ENCODE assay signal across 9 mouse cellular contexts in genomic region chr6:124995831-124996403, GRCm38 (mm10). TPM values are rescaled to one million over a fixed set of nuclear protein-coding genes. Genes with fewer than 3 reads are reported as not detected.
DNase-seq lines count a peak whose midpoint lies in the region; ATAC-seq and TF ChIP-seq lines count a peak whose summit lies in the region.
"Had no signal": no experiment of that assay in that cellular context is flagged by ENCODE, and none has a peak within 500 bp of the region (broad histone marks: within the 10 kb centered on the region; RNA-seq: fewer than 3 reads in every experiment).

No protein-coding gene starts in this region.

- H3K9me3 ChIP-seq in forebrain, embryonic 10.5 days, result peaks cover 2% of the 10 kb centered on the region; the same call in 1 of the 2 replicates
- no peaks in the 10 kb centered on the region for H3K9me3 ChIP-seq in forebrain, embryonic 11.5 days (ENCODE audit: control insufficient read depth, low read length)
- H3K9me3 ChIP-seq in lung, embryonic 14.5 days (ENCODE audit: low read depth, low read length), result no peaks in the 10 kb centered on the region
- no peaks in the 10 kb centered on the region for H3K9me3 ChIP-seq in limb, embryonic 11.5 days (ENCODE audit: control insufficient read depth, low read length)
- no peaks in the 10 kb centered on the region for H3K9me3 ChIP-seq in stomach, embryonic 15.5 days

- H3K4me1 ChIP-seq in forebrain, embryonic 10.5 days, result peaks cover 36% of the 10 kb centered on the region
- peaks cover 3% of the 10 kb centered on the region; the same call in 1 of the 2 replicates for H3K4me1 ChIP-seq in forebrain, embryonic 11.5 days (replicated peaks; ENCODE audit: control insufficient read depth, insufficient read depth, low read length)
- no peaks in the 10 kb centered on the region for H3K4me1 ChIP-seq in lung, embryonic 14.5 days (ENCODE audit: insufficient read depth)
- H3K4me1 ChIP-seq in limb, embryonic 11.5 days (ENCODE audit: control insufficient read depth, insufficient read depth, low read length), result 0 out of 2 replicates have a peak, but pooled peaks cover 3% of the 10 kb centered on the region
- peaks cover 21% of the 10 kb centered on the region for H3K4me1 ChIP-seq in stomach, embryonic 15.5 days

- no peak overlapping the region; the same call in 1 of the 2 replicates for H3K4me2 ChIP-seq in forebrain, embryonic 11.5 days (ENCODE audit: low read depth, low read length, severe bottlenecking)
- peak overlapping the region; percentile 100 for H3K4me2 ChIP-seq in lung, embryonic 14.5 days
- H3K4me2 ChIP-seq in limb, embryonic 11.5 days (ENCODE audit: low read depth, severe bottlenecking), result peak overlapping the region; percentile 95; the same call in 1 of the 2 replicates
- H3K4me2 ChIP-seq in stomach, embryonic 15.5 days, result peak overlapping the region; percentile 100; the same call in 1 of the 2 replicates

- no peak for TF ChIP-seq CTCF in lung, embryonic 14.5 days (IDR thresholded peaks at IDR 0.05; ENCODE audit: low read depth)

- WGBS in forebrain, embryonic 10.5 days, result 53% methylated on average over 8 of the region's 8 CpGs
- 43% methylated on average over 8 of the region's 8 CpGs for WGBS in forebrain, embryonic 11.5 days
- 48% methylated on average over 8 of the region's 8 CpGs for WGBS in lung, embryonic 14.5 days
- 44% methylated on average over 8 of the region's 8 CpGs for WGBS in limb, embryonic 11.5 days
- 47% methylated on average over 8 of the region's 8 CpGs for WGBS in stomach, embryonic 15.5 days

- H3K27ac ChIP-seq in forebrain, embryonic 10.5 days, result no peak overlapping the region
- no peak overlapping the region for H3K27ac ChIP-seq in forebrain, embryonic 11.5 days (ENCODE audit: low read depth, low read length)
- H3K27ac ChIP-seq in lung, embryonic 14.5 days (ENCODE audit: low read depth), result no peak overlapping the region
- H3K27ac ChIP-seq in limb, embryonic 11.5 days (replicated peaks; ENCODE audit: low read depth, low read length), result no peak overlapping the region
- H3K27ac ChIP-seq in stomach, embryonic 15.5 days, result no peak overlapping the region
- H3K27ac ChIP-seq: liver, embryonic 14.5 days had no signal

- no peak overlapping the region for H3K9ac ChIP-seq in forebrain, embryonic 11.5 days (ENCODE audit: low read length)
- no peak overlapping the region for H3K9ac ChIP-seq in lung, embryonic 14.5 days
- H3K9ac ChIP-seq in limb, embryonic 11.5 days (ENCODE audit: low read length), result no peak overlapping the region
- H3K9ac ChIP-seq in stomach, embryonic 15.5 days, result no peak overlapping the region
- H3K9ac ChIP-seq: liver, embryonic 14.5 days had no signal

- DNase-seq in forebrain, embryonic 10.5 days (ENCODE audit: extremely low spot score, low spot score), result no peak
- no peak for DNase-seq in forebrain, embryonic 11.5 days (ENCODE audit: low spot score)
- DNase-seq in lung, embryonic 14.5 days, result no peak
- no peak for DNase-seq in lung, postnatal 25 days (ENCODE audit: low spot score)
- no peak for DNase-seq in limb, embryonic 11.5 days (ENCODE audit: low spot score)
- DNase-seq in right cerebral cortex, adult 18-20 months, result no peak
- DNase-seq in adrenal gland, adult 2 months, result no peak

- peaks cover 96% of the 10 kb centered on the region for H3K27me3 ChIP-seq in forebrain, embryonic 10.5 days (ENCODE audit: poor library complexity, severe bottlenecking)
- peaks cover 58% of the 10 kb centered on the region for H3K27me3 ChIP-seq in forebrain, embryonic 11.5 days (ENCODE audit: control insufficient read depth, insufficient read depth, low read length)
- H3K27me3 ChIP-seq in lung, embryonic 14.5 days (ENCODE audit: insufficient read depth, low read length), result peaks cover 79% of the 10 kb centered on the region
- peaks cover 71% of the 10 kb centered on the region for H3K27me3 ChIP-seq in limb, embryonic 11.5 days (ENCODE audit: control insufficient read depth, insufficient read depth, low read length)
- peaks cover 78% of the 10 kb centered on the region for H3K27me3 ChIP-seq in stomach, embryonic 15.5 days (replicated peaks)

- H3K4me3 ChIP-seq in forebrain, embryonic 10.5 days, result peak overlapping the region; percentile 74; the same call in 1 of the 2 replicates
- H3K4me3 ChIP-seq in forebrain, embryonic 11.5 days (ENCODE audit: low read depth, low read length), result no peak overlapping the region; the same call in 1 of the 2 replicates
- H3K4me3 ChIP-seq in lung, embryonic 14.5 days (ENCODE audit: low read depth, low read length), result peak overlapping the region; percentile 54; the same call in 1 of the 2 replicates
- H3K4me3 ChIP-seq in limb, embryonic 11.5 days (ENCODE audit: low read depth, low read length), result no peak overlapping the region
- H3K4me3 ChIP-seq in stomach, embryonic 15.5 days (replicated peaks), result no peak overlapping the region; the same call in 1 of the 2 replicates

- ATAC-seq in forebrain, embryonic 11.5 days (replicated peaks; ENCODE audit: low FRiP score), result no peak
- ATAC-seq in lung, embryonic 14.5 days (ENCODE audit: insufficient read depth), result no peak
- no peak for ATAC-seq in limb, embryonic 11.5 days (ENCODE audit: insufficient number of reproducible peaks, low FRiP score, low TSS enrichment, low read depth)
- no peak for ATAC-seq in stomach, embryonic 15.5 days (ENCODE audit: insufficient read depth, low FRiP score, low read depth)

- no peaks in the 10 kb centered on the region for H3K36me3 ChIP-seq in forebrain, embryonic 10.5 days (replicated peaks)
- no peaks in the 10 kb centered on the region for H3K36me3 ChIP-seq in forebrain, embryonic 11.5 days (ENCODE audit: control insufficient read depth, insufficient read depth, low read length)
- no peaks in the 10 kb centered on the region for H3K36me3 ChIP-seq in lung, embryonic 14.5 days (ENCODE audit: insufficient read depth)
- no peaks in the 10 kb centered on the region for H3K36me3 ChIP-seq in limb, embryonic 11.5 days (ENCODE audit: control insufficient read depth, insufficient read depth, low read length)
- no peaks in the 10 kb centered on the region for H3K36me3 ChIP-seq in stomach, embryonic 15.5 days

RNA-seq across cellular contexts. Expression of gene Pianp, which starts 0.6 kb away (rescaled TPM):
- 1.4 and 1.7 TPM in 2 replicates for polyA plus RNA-seq in forebrain, embryonic 10.5 days (2016; fragmentation: Nextera tagmentation; extraction: Ambion mirVana)
- polyA plus RNA-seq in forebrain, embryonic 11.5 days (2014; fragmentation: Nextera tagmentation; extraction: Ambion mirVana), result 2.5 TPM in 2 replicates
- polyA plus RNA-seq in lung, embryonic 14.5 days (2014; fragmentation: Nextera tagmentation; extraction: Ambion mirVana), result 0.39 and 0.59 TPM in 2 replicates
- polyA plus RNA-seq in limb, embryonic 11.5 days (2014; fragmentation: Nextera tagmentation; extraction: Ambion mirVana), result 2.2 and 2.4 TPM in 2 replicates
- polyA plus RNA-seq in stomach, embryonic 15.5 days (2015; fragmentation: Nextera tagmentation; extraction: Ambion mirVana), result 3.8 and 4.3 TPM in 2 replicates
- 1 to 10 TPM in 1 of 2 experiments, under 1 TPM in 1; 0.89 to 2.0 TPM for total RNA-seq in adrenal gland, adult 2 months (2021)
- 4.2 and 9.0 TPM in 2 replicates for polyA plus RNA-seq in adrenal gland, adult 2 months (2012; rRNA removed)

RNA-seq across cellular contexts. Expression of gene Zfp384, which starts 13.0 kb away (rescaled TPM):
- 8.2 and 12.1 TPM in 2 replicates for polyA plus RNA-seq in forebrain, embryonic 10.5 days (2016; fragmentation: Nextera tagmentation; extraction: Ambion mirVana)
- polyA plus RNA-seq in forebrain, embryonic 11.5 days (2014; fragmentation: Nextera tagmentation; extraction: Ambion mirVana), result 9.0 and 10.2 TPM in 2 replicates
- 13.2 and 14.8 TPM in 2 replicates for polyA plus RNA-seq in lung, embryonic 14.5 days (2014; fragmentation: Nextera tagmentation; extraction: Ambion mirVana)
- polyA plus RNA-seq in limb, embryonic 11.5 days (2014; fragmentation: Nextera tagmentation; extraction: Ambion mirVana), result 11.0 and 12.9 TPM in 2 replicates
- 17.2 and 19.4 TPM in 2 replicates for polyA plus RNA-seq in stomach, embryonic 15.5 days (2015; fragmentation: Nextera tagmentation; extraction: Ambion mirVana)
- 10 to 100 TPM; 38.5 to 56.9 TPM for total RNA-seq in adrenal gland, adult 2 months (2021)
- polyA plus RNA-seq in adrenal gland, adult 2 months (2012; rRNA removed), result 70.6 and 98.2 TPM in 2 replicates

RNA-seq across cellular contexts. Expression of gene Cops7a, which starts 30.6 kb away (rescaled TPM):
- 136 and 143 TPM in 2 replicates for polyA plus RNA-seq in forebrain, embryonic 10.5 days (2016; fragmentation: Nextera tagmentation; extraction: Ambion mirVana)
- 111 and 122 TPM in 2 replicates for polyA plus RNA-seq in forebrain, embryonic 11.5 days (2014; fragmentation: Nextera tagmentation; extraction: Ambion mirVana)
- 147 and 155 TPM in 2 replicates for polyA plus RNA-seq in lung, embryonic 14.5 days (2014; fragmentation: Nextera tagmentation; extraction: Ambion mirVana)
- polyA plus RNA-seq in limb, embryonic 11.5 days (2014; fragmentation: Nextera tagmentation; extraction: Ambion mirVana), result 126 and 129 TPM in 2 replicates
- 128 and 153 TPM in 2 replicates for polyA plus RNA-seq in stomach, embryonic 15.5 days (2015; fragmentation: Nextera tagmentation; extraction: Ambion mirVana)
- 100 to 1,000 TPM; 128 to 152 TPM for total RNA-seq in adrenal gland, adult 2 months (2021)
- polyA plus RNA-seq in adrenal gland, adult 2 months (2012; rRNA removed), result 220 and 384 TPM in 2 replicates

RNA-seq across cellular contexts. Expression of gene Ing4, which starts 43.6 kb away (rescaled TPM):
- 117 and 121 TPM in 2 replicates for polyA plus RNA-seq in forebrain, embryonic 10.5 days (2016; fragmentation: Nextera tagmentation; extraction: Ambion mirVana)
- 126 and 135 TPM in 2 replicates for polyA plus RNA-seq in forebrain, embryonic 11.5 days (2014; fragmentation: Nextera tagmentation; extraction: Ambion mirVana)
- 97.9 and 101 TPM in 2 replicates for polyA plus RNA-seq in lung, embryonic 14.5 days (2014; fragmentation: Nextera tagmentation; extraction: Ambion mirVana)
- polyA plus RNA-seq in limb, embryonic 11.5 days (2014; fragmentation: Nextera tagmentation; extraction: Ambion mirVana), result 128 and 134 TPM in 2 replicates
- polyA plus RNA-seq in stomach, embryonic 15.5 days (2015; fragmentation: Nextera tagmentation; extraction: Ambion mirVana), result 102 and 115 TPM in 2 replicates
- 10 to 100 TPM; 51.0 to 60.6 TPM for total RNA-seq in adrenal gland, adult 2 months (2021)
- 35.5 and 37.4 TPM in 2 replicates for polyA plus RNA-seq in adrenal gland, adult 2 months (2012; rRNA removed)

RNA-seq across cellular contexts. Expression of gene Acrbp, which starts 53.6 kb away (rescaled TPM):
- 12.8 and 12.9 TPM in 2 replicates for polyA plus RNA-seq in forebrain, embryonic 10.5 days (2016; fragmentation: Nextera tagmentation; extraction: Ambion mirVana)
- polyA plus RNA-seq in forebrain, embryonic 11.5 days (2014; fragmentation: Nextera tagmentation; extraction: Ambion mirVana), result 14.6 and 15.8 TPM in 2 replicates
- 13.6 TPM in 2 replicates for polyA plus RNA-seq in lung, embryonic 14.5 days (2014; fragmentation: Nextera tagmentation; extraction: Ambion mirVana)
- 13.3 and 16.1 TPM in 2 replicates for polyA plus RNA-seq in limb, embryonic 11.5 days (2014; fragmentation: Nextera tagmentation; extraction: Ambion mirVana)
- polyA plus RNA-seq in stomach, embryonic 15.5 days (2015; fragmentation: Nextera tagmentation; extraction: Ambion mirVana), result 9.9 and 11.8 TPM in 2 replicates
- total RNA-seq in adrenal gland, adult 2 months (2021), result 10 to 100 TPM in 1 of 2 experiments, 1 to 10 TPM in 1; 4.4 to 12.2 TPM
- 14.0 and 15.9 TPM in 2 replicates for polyA plus RNA-seq in adrenal gland, adult 2 months (2012; rRNA removed)

Comparison
In these comparisons a context has a peak if more than half of its experiments do, and no peak if none do; other contexts are left out.
1. H3K4me3 ChIP-seq: peak in forebrain, embryonic 10.5 days (single experiment) and lung, embryonic 14.5 days (single experiment); none in forebrain, embryonic 11.5 days (single experiment), limb, embryonic 11.5 days (single experiment) and stomach, embryonic 15.5 days (single experiment).